Mouse (Mus musculus): ENCODE results near the gene Sp6. TPM values are rescaled to one million over a fixed set of nuclear protein-coding genes. Genes with fewer than 3 reads are reported as not detected.

Gene Sp6
- polyA plus RNA-seq, 1 experiment from 2014 or later, result not detected

- H3K27ac ChIP-seq (ENCODE audit: low read depth), result no peak overlapping the region
- H3K27me3 ChIP-seq (replicated peaks; ENCODE audit: control insufficient read depth, insufficient read depth, low read length), result 0 out of 2 replicates have a peak, but pooled peaks cover 7% of the 10 kb centered on the region
- H3K4me2 ChIP-seq (ENCODE audit: low read length), result peak overlapping the region; percentile 50
- no peak overlapping the region for H3K9ac ChIP-seq (ENCODE audit: low read length)
- H3K4me1 ChIP-seq (replicated peaks; ENCODE audit: control insufficient read depth, insufficient read depth, low read length), result peaks cover 28% of the 10 kb centered on the region
- peak overlapping the region; percentile 8; the same call in 1 of the 2 replicates for H3K4me3 ChIP-seq (ENCODE audit: low read depth, low read length)
- DNase-seq (ENCODE audit: low spot score) (peak; percentile 65), ATAC-seq (replicated peaks; ENCODE audit: low FRiP score, low TSS enrichment, low read depth) (peak; percentile 32)
- no peaks in the 10 kb centered on the region for H3K36me3 ChIP-seq (ENCODE audit: control insufficient read depth, insufficient read depth, low read length)
- 7% methylated on average over 31 of the region's 31 CpGs for WGBS
- no peaks in the 10 kb centered on the region for H3K9me3 ChIP-seq (ENCODE audit: control insufficient read depth, low read length)
Observed at GRCm38 (mm10) chr11:96987873-96988655, 25.1 kb upstream of the Sp6 start.

- DNase-seq (ENCODE audit: low spot score) (no peak), ATAC-seq (replicated peaks; ENCODE audit: low FRiP score, low TSS enrichment, low read depth) (no peak)
- H3K4me1 ChIP-seq (replicated peaks; ENCODE audit: control insufficient read depth, insufficient read depth, low read length), result peaks cover 32% of the 10 kb centered on the region
- no peak overlapping the region for H3K4me2 ChIP-seq (ENCODE audit: low read length)
- no peak overlapping the region for H3K4me3 ChIP-seq (ENCODE audit: low read depth, low read length)
- no peaks in the 10 kb centered on the region for H3K36me3 ChIP-seq (ENCODE audit: control insufficient read depth, insufficient read depth, low read length)
- WGBS, result 62% methylated on average over 5 of the region's 5 CpGs
- H3K27ac ChIP-seq (ENCODE audit: low read depth), result peak overlapping the region; percentile 73; the same call in 1 of the 2 replicates
- H3K9me3 ChIP-seq (ENCODE audit: control insufficient read depth, low read length), result no peaks in the 10 kb centered on the region
- H3K9ac ChIP-seq (ENCODE audit: low read length), result no peak overlapping the region
- 0 out of 2 replicates have a peak, but pooled peaks cover 2% of the 10 kb centered on the region for H3K27me3 ChIP-seq (replicated peaks; ENCODE audit: control insufficient read depth, insufficient read depth, low read length)
Observed at GRCm38 (mm10) chr11:96991501-96991900, 21.7 kb upstream of the Sp6 start.

DNA sequence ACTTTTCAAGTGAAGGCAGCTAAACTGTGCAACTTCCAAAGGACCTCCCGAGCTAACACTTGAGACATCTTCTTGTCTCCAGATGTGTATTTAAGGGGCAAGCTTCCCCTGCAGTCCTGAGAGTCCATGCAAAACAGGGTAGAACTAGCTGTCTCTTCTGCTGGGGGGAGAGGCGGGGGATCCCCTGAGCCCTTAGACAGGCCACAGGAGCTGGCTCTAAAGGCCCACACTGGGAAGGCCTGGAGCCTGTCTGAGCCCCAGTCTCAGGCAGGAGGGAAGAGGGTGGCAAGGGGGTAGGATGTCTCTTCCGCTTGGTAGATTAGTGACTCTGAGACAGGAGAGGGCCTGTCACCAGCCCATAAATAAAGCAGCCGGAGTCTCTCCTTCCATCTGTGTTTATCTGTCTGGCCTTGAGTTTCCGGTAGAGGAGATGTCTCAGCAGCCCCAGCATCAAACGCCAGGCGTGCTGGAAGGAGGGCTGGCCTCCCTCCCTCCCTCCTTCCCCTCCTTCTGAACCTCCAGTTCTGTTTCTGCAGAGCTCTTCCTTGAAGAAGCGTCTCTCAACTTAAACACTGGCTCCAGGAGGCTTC is 20.4 kb upstream of the Sp6 start:
- peak; percentile 63 for DNase-seq (ENCODE audit: low spot score)
- Histone ChIP-seq H3K27ac (ENCODE audit: low read depth) (peak overlapping the region; percentile 73), H3K9ac (ENCODE audit: low read length) (no peak overlapping the region), H3K4me2 (ENCODE audit: low read length) (no peak overlapping the region), H3K27me3 (replicated peaks; ENCODE audit: control insufficient read depth, insufficient read depth, low read length) (0 out of 2 replicates have a peak, but pooled peaks cover 2% of the 10 kb centered on the region), H3K4me1 (replicated peaks; ENCODE audit: control insufficient read depth, insufficient read depth, low read length) (peaks cover 34% of the 10 kb centered on the region), H3K36me3 (ENCODE audit: control insufficient read depth, insufficient read depth, low read length) (no peaks in the 10 kb centered on the region), H3K4me3 (ENCODE audit: low read depth, low read length) (no peak overlapping the region), H3K9me3 (ENCODE audit: control insufficient read depth, low read length) (no peaks in the 10 kb centered on the region)
- 16% methylated on average over 8 of the region's 8 CpGs for WGBS
- no peak for ATAC-seq (replicated peaks; ENCODE audit: low FRiP score, low TSS enrichment, low read depth)

DNA sequence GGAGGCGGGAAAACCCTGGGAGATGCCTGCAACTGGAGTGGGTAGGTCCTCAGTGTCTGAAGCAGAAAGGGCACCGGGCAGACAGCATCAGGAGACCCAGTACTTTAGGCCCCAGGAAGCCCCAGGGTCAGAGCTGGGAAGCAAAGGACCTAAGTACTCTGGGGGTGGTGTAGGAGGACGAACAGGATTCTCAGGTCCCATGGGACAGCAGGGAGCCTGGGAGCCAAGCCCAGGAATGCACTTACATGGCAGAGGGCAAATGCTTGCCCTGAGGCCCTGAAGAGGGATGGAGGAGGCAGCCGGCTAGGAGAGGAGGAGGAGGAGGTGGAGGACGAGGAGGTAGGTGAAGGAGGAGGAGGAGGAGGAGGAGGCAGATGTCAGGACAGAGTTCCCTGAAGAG is 18.2 kb upstream of the Sp6 start:
- WGBS, result 37% methylated on average over 5 of the region's 5 CpGs

GRCm38 (mm10) chr11:96995836-96996772 is 17.1 kb upstream of the Sp6 start:
- Histone ChIP-seq H3K36me3 (ENCODE audit: control insufficient read depth, insufficient read depth, low read length) (no peaks in the 10 kb centered on the region), H3K27me3 (replicated peaks; ENCODE audit: control insufficient read depth, insufficient read depth, low read length) (0 out of 2 replicates have a peak, but pooled peaks cover 2% of the 10 kb centered on the region), H3K4me3 (ENCODE audit: low read depth, low read length) (no peak overlapping the region), H3K9ac (ENCODE audit: low read length) (no peak overlapping the region), H3K27ac (ENCODE audit: low read depth) (no peak overlapping the region), H3K4me1 (replicated peaks; ENCODE audit: control insufficient read depth, insufficient read depth, low read length) (peaks cover 27% of the 10 kb centered on the region), H3K4me2 (ENCODE audit: low read length) (no peak overlapping the region), H3K9me3 (ENCODE audit: control insufficient read depth, low read length) (no peaks in the 10 kb centered on the region)
- ATAC-seq (replicated peaks; ENCODE audit: low FRiP score, low TSS enrichment, low read depth) (no peak), DNase-seq (ENCODE audit: low spot score) (no peak)
- WGBS, result 77% methylated on average over 15 of the region's 15 CpGs

More for the DNA sequence above, 18.2 kb upstream of the Sp6 start:
- Histone ChIP-seq H3K27me3 (replicated peaks; ENCODE audit: control insufficient read depth, insufficient read depth, low read length) (0 out of 2 replicates have a peak, but pooled peaks cover 2% of the 10 kb centered on the region), H3K9me3 (ENCODE audit: control insufficient read depth, low read length) (no peaks in the 10 kb centered on the region), H3K27ac (ENCODE audit: low read depth) (no peak overlapping the region), H3K9ac (ENCODE audit: low read length) (no peak overlapping the region), H3K4me2 (ENCODE audit: low read length) (no peak overlapping the region), H3K4me1 (replicated peaks; ENCODE audit: control insufficient read depth, insufficient read depth, low read length) (peaks cover 28% of the 10 kb centered on the region), H3K36me3 (ENCODE audit: control insufficient read depth, insufficient read depth, low read length) (no peaks in the 10 kb centered on the region), H3K4me3 (ENCODE audit: low read depth, low read length) (no peak overlapping the region)
- ATAC-seq (replicated peaks; ENCODE audit: low FRiP score, low TSS enrichment, low read depth), result no peak
- DNase-seq (ENCODE audit: low spot score), result no peak

- DNase-seq (ENCODE audit: low spot score), result no peak
- H3K4me1 ChIP-seq (replicated peaks; ENCODE audit: control insufficient read depth, insufficient read depth, low read length), result peaks cover 21% of the 10 kb centered on the region
- H3K9ac ChIP-seq (ENCODE audit: low read length), result peak overlapping the region; percentile 46
- 0 out of 2 replicates have a peak, but pooled peaks cover 2% of the 10 kb centered on the region for H3K27me3 ChIP-seq (replicated peaks; ENCODE audit: control insufficient read depth, insufficient read depth, low read length)
- H3K36me3 ChIP-seq (ENCODE audit: control insufficient read depth, insufficient read depth, low read length), result no peaks in the 10 kb centered on the region
- peak overlapping the region; percentile 53 for H3K4me2 ChIP-seq (ENCODE audit: low read length)
- ATAC-seq (replicated peaks; ENCODE audit: low FRiP score, low TSS enrichment, low read depth), result no peak
- peak overlapping the region; percentile 16 for H3K4me3 ChIP-seq (ENCODE audit: low read depth, low read length)
- H3K27ac ChIP-seq (ENCODE audit: low read depth), result no peak overlapping the region
- WGBS, result 34% methylated on average over 15 of the region's 17 CpGs
- no peaks in the 10 kb centered on the region for H3K9me3 ChIP-seq (ENCODE audit: control insufficient read depth, low read length)
Observed at GRCm38 (mm10) chr11:96996773-96997379, 16.3 kb upstream of the Sp6 start.

DNA sequence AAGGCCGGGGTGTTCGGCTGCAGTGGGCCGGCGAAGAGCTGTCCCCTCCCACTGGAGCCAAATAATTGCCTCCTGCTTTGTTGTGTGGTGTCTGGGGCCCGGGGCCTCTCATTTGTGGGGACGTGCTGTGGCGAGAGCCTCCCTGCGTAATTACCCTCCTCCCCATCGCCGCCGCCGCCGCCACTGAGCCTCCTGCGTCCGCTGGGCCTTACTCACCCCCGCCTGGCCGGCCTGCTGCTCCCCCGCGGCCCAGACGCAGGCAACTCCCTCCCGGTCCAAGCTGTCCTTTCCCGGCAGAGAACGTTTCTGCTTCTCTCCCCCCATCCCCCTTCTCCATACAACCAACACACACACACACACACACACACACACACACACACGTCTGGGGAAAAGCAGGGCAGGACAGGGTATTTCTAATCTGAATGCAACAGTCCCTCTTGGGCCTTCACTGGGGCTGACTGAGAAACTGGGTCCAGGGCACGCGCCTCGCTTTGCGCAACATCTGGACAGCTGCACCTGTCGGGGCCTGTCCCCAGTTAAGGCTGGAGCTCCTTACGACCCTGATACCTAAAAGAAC is 15.7 kb upstream of the Sp6 start:
- H3K4me2 ChIP-seq (ENCODE audit: low read length), result peak overlapping the region; percentile 53
- no peak overlapping the region for H3K27ac ChIP-seq (ENCODE audit: low read depth)
- H3K4me1 ChIP-seq (replicated peaks; ENCODE audit: control insufficient read depth, insufficient read depth, low read length), result peaks cover 15% of the 10 kb centered on the region
- H3K9ac ChIP-seq (ENCODE audit: low read length), result peak overlapping the region; percentile 46
- no peaks in the 10 kb centered on the region for H3K36me3 ChIP-seq (ENCODE audit: control insufficient read depth, insufficient read depth, low read length)
- no peak; the same call in 1 of the 2 replicates for ATAC-seq (replicated peaks; ENCODE audit: low FRiP score, low TSS enrichment, low read depth)
- 0 out of 2 replicates have a peak, but pooled peaks cover 2% of the 10 kb centered on the region for H3K27me3 ChIP-seq (replicated peaks; ENCODE audit: control insufficient read depth, insufficient read depth, low read length)
- DNase-seq (ENCODE audit: low spot score), result peak; percentile 68
- H3K4me3 ChIP-seq (ENCODE audit: low read depth, low read length), result peak overlapping the region; percentile 16
- H3K9me3 ChIP-seq (ENCODE audit: control insufficient read depth, low read length), result no peaks in the 10 kb centered on the region
- WGBS, result 11% methylated on average over 30 of the region's 30 CpGs
